Mouse (Mus musculus) spleen, postnatal 36 days (tissue): ENCODE data around the gene Gps2.
"Not testable (repeated sequence)": the region's sequence is repeated elsewhere in the genome, so short reads cannot be mapped to it uniquely, and the experiment has no call there.

Experiments
- DNase-seq, 2 experiments: peaks; one replicate each; pipeline ENCODE4 v3.0.0; 2022; ENCODE audit warnings: low spot score in 2 of 2, mixed read lengths in 1 of 2

Gps2 gene

DNA sequence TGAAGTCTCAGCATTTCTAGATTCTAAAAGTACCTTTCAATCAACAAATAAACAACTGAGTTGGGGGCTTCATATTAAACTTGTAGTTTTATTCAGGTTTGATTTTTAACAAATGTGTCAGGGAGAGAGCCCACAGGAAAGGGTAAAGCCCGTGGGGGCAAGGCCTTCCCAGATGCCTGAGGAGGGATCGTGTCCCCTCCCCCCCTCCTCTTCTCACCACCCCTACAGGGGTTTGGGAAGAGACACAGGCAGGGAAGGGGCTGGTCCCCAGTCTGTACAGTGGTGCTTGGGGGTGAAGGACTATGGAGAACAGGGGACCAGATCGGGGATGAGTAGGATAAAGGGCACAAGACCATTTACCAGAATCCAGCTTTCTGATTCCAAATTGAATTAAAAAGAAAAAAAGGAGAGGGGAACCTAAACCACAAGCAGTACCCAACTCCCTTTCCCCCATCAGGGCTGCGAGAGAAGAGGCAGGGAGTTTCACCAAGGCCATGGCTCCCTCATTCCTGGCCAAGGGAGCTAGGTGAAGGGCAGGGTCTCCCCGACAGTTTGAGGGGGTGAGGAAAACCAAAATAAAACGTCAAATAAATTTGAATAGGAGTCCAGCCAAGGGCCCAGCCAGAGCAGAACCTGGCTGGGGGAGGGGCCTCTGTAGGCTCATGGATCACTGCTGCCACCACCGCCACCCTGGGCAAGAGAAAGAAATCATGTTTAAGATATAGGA is 3.1 kb downstream of the Gps2 start:
- not testable (repeated sequence) for DNase-seq

GRCm38 (mm10) chr11:69917379-69917948 is 3.8 kb downstream of the Gps2 start:
- no peak for DNase-seq

- DNase-seq: no peak
These were observed 4.4 kb downstream of the Gps2 start for GRCm38 (mm10) chr11:69918118-69918517.

DNA sequence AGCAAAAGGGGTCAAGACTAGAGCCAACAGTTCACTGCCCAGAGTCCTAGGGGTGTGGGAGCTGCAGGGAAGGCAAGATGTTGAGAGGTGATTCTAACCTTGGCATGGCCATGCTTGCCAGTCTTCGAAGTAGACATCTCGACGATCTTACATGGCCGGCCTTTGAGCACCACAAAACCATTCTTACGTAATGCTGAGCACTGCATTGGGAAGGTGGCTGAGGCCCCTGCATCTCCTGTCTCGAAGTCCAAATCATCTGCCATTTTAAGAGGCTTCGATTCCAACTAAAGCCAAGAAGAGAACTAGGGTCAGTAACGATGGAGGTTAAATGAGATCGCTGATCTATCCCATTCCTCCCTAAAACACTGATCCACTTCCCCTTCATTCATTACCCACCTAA is 5.4 kb downstream of the Gps2 start:
- DNase-seq: no peak

DNA sequence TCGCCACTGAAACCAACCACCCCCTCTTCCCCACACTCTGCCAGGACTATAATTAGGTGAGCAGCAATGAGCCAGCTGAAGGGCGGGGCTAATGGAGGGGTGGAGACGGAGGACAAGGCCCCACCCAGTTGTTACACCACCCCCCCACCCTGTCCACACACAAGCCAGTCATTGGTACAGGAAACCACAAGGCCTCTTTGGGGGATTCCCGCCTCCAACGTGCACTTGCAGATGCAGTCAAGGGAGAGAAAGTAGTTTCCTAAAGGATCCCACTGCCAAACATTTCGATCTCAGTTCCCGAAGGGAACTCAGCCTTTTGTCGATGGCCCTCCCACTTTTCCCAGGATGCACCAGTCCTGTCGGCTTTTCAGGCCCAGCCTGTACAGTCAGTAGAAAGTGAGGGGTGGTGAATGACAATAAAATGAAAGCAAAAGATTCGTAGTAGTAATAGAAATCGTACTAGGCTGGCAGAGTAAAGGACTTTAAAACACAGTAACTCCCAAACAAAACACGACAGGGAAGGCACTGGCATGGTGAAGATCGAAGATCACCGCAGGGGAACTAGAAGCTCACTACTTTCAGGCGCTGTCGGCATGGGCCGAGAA is 6.1 kb downstream of the Gps2 start:
- DNase-seq: peak; percentile 88 to 91

DNA sequence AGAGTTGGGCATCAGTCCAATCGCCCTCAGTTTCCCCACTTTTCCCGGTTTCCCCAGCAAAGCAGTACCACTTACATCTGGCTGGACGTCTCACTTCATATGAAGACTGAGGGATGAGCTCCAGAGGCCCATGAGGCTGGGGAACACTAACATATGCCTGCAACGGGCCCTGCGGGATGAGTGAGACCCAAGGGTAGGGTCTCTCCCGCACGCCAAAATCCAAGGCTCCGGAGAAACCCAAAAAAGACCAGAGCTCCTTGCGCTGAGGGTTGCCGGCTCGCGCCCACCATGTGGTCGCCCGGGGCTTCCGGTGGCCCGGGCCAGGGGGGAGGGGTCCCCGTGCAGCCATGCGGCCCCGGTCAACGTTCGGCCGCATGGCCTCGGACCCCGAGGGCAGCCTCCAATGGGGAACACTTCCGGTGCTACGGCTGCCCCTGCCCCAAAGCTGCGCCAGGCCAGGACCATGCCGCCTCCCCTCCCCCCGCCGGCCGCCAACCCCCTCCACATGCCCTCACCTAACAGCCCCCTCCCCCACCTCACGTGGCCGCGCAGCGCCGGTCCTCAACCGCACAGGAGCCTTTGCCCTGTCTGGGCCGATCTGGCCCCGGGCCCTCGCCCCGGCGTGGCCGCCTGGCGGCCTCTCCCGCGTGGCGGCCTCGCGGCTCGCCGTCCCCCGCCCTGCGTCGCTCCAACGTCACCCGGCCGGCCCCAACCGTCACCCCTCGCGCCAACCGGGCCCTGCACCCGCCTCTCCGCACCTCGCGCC is 6.8 kb downstream of the Gps2 start:
- peak in 1 of 2 experiments; percentile 27 for DNase-seq

- peak; percentile 100 for DNase-seq
These were observed 7.7 kb downstream of the Gps2 start, which contains the start of gene Eif5a for GRCm38 (mm10) chr11:69921114-69922011. Gene Eif5a, minus strand, starts transcription at chr11:69921958.

DNA sequence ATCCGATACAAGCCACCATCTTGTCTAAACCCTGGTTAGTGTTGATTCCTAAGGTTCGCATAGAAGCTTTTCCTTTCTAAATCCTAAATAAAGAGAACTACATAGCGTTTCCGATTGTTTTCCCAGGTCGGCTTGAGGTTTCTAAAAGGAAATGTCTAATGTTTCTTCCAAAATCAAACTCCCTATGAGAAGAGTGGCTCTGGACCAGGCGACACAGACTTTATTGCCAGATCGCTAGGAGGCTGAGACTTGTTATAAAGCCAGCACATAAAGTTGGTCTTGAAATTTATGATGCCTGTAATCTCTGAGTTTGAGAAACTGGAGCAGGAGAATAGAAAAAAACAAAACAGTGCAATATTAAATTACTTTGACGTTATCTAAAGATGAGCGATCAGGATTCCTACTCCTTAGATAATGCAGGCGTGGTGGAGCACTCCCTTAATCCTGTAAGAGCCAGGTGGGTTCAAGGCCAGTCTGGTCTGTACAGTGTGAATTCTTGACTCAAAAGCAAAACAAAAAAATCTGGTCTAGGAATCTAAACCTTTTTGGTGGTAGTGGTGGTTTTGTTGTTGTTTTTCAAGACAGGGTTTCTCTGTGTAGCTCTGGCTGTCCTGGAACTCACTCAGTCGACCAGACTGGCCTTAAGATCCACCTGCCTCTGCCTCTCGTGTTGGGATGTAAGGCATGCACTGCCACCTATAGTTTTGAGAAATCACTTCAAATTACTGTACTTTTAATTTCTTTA is 8.5 kb downstream of the Gps2 start:
- no peak for DNase-seq

DNA sequence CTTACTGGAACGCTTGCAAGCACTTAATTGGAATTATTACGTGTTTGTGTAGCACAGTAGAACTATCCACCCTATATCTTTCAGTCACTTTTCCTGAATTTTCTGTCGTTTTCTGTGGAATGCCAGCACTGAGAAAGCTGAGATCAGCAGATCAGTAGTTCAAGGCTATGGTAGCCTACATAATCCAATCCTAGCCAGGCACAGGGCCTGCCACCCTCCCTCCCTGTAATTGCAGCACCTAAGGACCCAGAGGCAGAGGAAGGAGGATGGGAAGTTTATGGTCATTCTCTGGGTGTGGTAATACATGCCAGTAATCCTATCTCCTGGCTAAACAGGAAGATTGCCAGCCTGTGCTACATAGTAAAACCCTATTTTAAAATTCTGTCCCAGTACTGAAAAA is 9.1 kb downstream of the Gps2 start:
- DNase-seq: no peak

- DNase-seq: no peak
These were observed 13.8 kb downstream of the Gps2 start for GRCm38 (mm10) chr11:69927501-69927900.

DNA sequence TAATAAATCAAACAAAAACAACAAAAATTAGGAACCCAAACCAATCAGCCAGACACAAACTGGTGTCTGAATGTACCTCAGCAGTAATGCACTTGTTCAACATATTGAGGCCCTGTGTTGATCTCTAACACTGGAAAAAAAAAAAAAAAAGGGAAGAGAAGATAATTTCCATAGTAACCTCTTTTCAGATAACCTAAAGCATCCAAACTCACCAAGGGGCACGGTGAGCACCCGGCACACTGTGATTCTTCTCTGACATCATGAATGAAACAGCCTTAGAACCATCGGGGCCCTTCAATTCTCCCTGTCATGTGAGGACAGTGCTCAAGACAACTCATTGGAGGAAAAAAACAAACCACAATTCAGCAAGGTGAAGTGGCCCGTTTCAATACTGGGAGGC is 16.0 kb downstream of the Gps2 start:
- DNase-seq: no peak

GRCm38 (mm10) chr11:69930176-69930575 is 16.5 kb downstream of the Gps2 start:
- DNase-seq: not testable (repeated sequence)

GRCm38 (mm10) chr11:69930967-69931537 is 17.4 kb downstream of the Gps2 start:
- peak; percentile 59 to 67 for DNase-seq

- no peak for DNase-seq
These were observed 18.1 kb downstream of the Gps2 start for GRCm38 (mm10) chr11:69931769-69932168.

GRCm38 (mm10) chr11:69932254-69932653 is 18.6 kb downstream of the Gps2 start:
- DNase-seq: no peak

- no peak for DNase-seq
These were observed 19.4 kb downstream of the Gps2 start for GRCm38 (mm10) chr11:69933066-69933465.

DNA sequence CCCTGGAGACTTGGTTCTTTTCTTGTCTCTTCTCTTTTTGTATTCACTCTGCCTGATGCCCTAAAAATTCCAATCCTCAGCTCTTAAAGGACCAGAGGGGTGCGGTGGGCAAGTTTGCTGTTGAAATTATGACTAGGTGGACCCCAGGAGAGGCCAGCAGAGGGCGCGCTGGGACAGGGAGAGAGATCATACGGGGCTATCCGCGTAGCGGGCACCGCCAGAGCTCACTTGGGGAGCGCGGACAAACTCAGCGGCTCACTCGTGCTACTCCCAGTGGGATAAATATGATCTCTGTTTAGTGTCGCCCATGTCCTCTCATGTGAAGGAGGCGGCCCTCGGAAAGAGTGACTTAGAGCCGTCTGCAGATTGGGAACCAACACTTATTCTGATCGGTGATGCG is 20.5 kb downstream of the Gps2 start:
- peak; percentile 79 to 90 for DNase-seq

- no peak for DNase-seq
These were observed 21.0 kb downstream of the Gps2 start for GRCm38 (mm10) chr11:69934681-69935080.

GRCm38 (mm10) chr11:69935137-69935879 is 21.6 kb downstream of the Gps2 start, which contains the start of gene Ybx2:
Gene Ybx2, plus strand, starts transcription at chr11:69935796.
- peak; percentile 82 to 87 for DNase-seq
